Mouse (Mus musculus): ENCODE data around the gene Lpgat1. TPM values are rescaled to one million over a fixed set of nuclear protein-coding genes. Genes with fewer than 3 reads are reported as not detected.

The Lpgat1 gene
- total RNA-seq, 2 experiments from 2014 or later = 141 to 153 TPM

DNA sequence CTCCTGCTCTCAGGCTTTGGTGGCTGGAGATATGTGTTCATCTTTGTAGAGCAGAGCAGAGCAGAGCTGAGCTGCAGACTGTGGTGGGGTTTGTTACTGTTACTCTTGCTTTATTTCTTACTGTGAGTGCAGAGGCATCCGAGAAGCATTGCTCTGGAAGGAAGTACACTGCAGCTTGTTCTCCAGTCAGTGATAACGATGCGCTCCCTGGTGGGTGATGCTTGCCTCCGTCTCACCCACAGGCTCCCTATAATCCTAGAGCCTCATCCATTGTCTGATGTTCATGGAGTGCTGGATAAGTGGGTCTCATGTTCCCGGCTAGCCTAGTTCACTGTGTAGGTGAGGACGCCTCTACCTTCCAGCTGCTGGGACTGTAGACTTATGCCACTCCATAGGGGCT is 6.0 kb downstream of the Lpgat1 start:
- intact Hi-C loops (cut with DNase I) = loop anchor here (5.0 kb wide), 1 partner anchor 136 kb away; no protein-coding TSS in a partner anchor
- peak; percentile 42 to 49 for DNase-seq (ENCODE audit: low spot score in 2 of 2)

DNA sequence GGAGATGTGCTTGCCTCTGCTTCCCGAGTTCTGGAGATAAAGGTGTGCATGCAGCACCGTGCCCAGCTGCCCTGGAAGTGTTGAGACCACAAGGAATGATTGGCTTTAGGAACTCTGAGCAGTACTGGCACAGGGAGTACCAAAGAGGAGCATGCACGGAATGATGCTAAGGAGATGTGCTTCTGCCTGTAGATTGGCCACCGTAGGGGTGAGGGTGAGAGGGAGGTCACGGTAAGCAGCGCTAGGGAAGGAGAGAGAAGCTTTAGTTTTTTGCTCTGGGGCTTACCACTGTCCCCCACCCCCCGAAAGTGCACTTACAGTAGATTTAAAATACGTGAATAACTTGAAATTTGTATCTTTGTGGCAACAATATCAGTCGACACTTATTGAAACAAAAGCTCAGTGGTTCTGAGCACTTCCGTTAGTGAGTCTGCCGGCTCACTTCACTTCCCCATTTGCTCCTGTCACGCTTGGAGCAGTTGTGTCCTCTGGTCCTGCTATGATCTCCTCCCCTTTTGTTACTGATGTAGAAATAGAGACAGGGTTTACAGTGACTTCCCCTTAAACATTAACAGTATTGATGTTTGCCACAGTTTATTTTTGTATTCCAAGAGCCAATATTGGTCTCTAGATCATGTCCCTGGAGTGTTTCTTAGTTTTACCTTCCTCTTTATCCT is 6.9 kb downstream of the Lpgat1 start:
- DNase-seq (ENCODE audit: low spot score in 2 of 2) = no peak
- intact Hi-C loops (cut with DNase I) = loop anchor here (5.0 kb wide), 1 partner anchor 137 kb away; no protein-coding TSS in a partner anchor

GRCm38 (mm10) chr1:191732623-191733022 is 15.0 kb downstream of the Lpgat1 start:
- intact Hi-C loops (cut with DNase I) = no loop called here
- DNase-seq (ENCODE audit: low spot score in 2 of 2) = no peak

DNA sequence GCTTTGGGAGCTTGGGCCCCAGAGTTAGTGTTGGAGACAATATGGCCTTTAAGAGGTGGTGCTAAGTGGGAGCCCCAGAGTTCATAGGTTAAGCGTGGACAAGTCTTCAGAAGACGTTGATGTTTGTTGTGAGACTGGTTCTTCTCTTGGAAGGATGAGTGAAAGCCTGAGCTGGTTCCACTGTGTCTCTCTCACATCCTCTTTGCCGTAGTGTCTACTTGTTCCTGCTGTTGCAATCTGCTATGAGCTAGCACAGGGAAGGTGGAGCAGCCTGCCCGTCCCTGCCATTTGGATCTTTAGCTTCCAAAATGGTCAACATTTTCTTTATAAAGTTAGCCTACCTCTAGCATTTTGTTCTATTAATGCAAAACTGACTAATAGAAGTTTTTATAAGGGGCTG is 16.2 kb downstream of the Lpgat1 start:
- DNase-seq (ENCODE audit: low spot score in 2 of 2) = no peak
- intact Hi-C loops (cut with DNase I) = no loop called here

GRCm38 (mm10) chr1:191736425-191736824 is 18.8 kb downstream of the Lpgat1 start:
- intact Hi-C loops (cut with DNase I) = no loop called here
- DNase-seq (ENCODE audit: low spot score in 2 of 2) = no peak

DNA sequence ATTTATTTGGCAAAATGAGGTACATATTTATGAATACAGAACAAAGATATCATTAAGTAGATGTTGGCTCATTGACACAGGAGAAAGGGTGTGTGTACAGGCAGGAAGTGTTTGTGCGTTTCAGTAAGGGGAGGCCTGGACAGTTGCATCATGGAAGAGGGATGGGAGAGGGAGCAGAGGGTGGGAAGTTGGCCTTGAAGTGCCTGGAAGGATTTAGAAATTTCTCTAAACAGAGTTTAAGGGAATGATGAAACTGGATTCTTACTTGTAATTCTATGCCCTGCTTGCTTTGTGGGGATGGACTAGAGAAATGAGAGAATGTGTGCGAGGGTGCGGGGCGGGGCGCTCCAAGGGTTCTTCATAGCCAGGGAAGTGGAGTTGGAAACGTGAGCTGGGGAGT is 20.2 kb downstream of the Lpgat1 start:
- intact Hi-C loops (cut with DNase I) = no loop called here
- DNase-seq (ENCODE audit: low spot score in 2 of 2) = no peak

GRCm38 (mm10) chr1:191738726-191739125 is 21.1 kb downstream of the Lpgat1 start:
- intact Hi-C loops (cut with DNase I) = no loop called here
- DNase-seq (ENCODE audit: low spot score in 2 of 2) = no peak

- no peak for DNase-seq (ENCODE audit: low spot score in 2 of 2)
- intact Hi-C loops (cut with DNase I) = no loop called here
Observed at GRCm38 (mm10) chr1:191740587-191741361, 23.1 kb downstream of the Lpgat1 start.

GRCm38 (mm10) chr1:191741635-191742034 is 24.0 kb downstream of the Lpgat1 start:
- intact Hi-C loops (cut with DNase I) = no loop called here
- DNase-seq (ENCODE audit: low spot score in 2 of 2) = no peak

GRCm38 (mm10) chr1:191748431-191748830 is 30.8 kb downstream of the Lpgat1 start:
- intact Hi-C loops (cut with DNase I) = no loop called here
- no peak for DNase-seq (ENCODE audit: low spot score in 2 of 2)

DNA sequence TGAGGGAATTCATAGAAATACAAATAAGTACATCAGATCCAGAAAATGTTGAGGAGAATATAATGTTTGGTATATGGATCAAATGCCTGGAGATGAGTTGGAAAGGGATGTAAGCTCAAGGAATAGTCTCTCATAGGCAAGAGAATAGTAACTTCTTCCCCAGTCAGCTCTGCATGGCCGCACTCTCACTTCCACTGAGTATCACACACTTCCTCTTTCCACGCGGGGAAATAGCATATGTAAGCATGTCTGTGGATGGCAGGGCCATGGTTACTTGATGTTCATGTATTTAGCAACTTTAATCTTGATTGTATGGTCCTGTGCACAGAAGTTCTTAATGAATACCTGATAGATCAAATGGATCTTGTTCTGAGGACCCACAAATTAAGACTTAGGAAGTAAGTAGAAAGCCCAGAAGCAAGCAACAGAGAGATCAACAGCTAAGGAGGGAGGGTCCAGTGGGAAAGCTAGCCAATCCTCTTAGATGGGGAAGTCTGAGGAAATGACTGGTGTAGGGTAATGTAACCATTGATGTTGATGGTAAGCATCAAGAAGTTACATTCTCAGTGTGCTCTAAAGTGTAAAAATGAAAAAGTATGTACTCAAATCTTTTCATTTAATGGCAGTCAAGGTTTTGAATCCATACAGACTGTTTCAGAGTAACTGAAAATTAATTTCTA is 39.0 kb downstream of the Lpgat1 start:
- intact Hi-C loops (cut with DNase I) = no loop called here
- DNase-seq (ENCODE audit: low spot score in 2 of 2) = no peak

GRCm38 (mm10) chr1:191774106-191774505 is 56.5 kb downstream of the Lpgat1 start:
- no peak for DNase-seq (ENCODE audit: low spot score in 2 of 2)
- intact Hi-C loops (cut with DNase I) = no loop called here

GRCm38 (mm10) chr1:191775116-191775515 is 57.5 kb downstream of the Lpgat1 start:
- intact Hi-C loops (cut with DNase I) = no loop called here
- DNase-seq (ENCODE audit: low spot score in 2 of 2) = no peak

DNA sequence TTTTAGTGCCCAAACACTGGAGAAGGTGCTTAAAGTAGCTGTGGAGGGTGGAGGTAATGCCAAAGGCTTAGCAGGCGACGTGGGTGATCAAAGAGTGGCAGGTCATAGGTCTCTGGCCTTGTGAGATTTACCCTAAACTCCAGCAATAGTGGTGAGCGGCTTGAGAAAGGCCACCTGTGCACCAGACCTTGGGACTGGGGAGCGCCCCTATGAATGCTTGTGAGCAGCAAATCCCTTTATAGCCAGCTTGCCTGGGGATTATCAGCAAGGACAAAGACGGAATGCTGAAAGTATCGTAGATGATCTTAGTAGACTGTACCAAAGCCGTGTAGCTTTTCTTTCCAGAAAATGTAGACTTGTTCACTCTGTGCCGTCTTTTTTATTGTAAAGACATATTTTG is 59.9 kb downstream of the Lpgat1 start:
- intact Hi-C loops (cut with DNase I) = no loop called here
- DNase-seq (ENCODE audit: low spot score in 2 of 2) = no peak

GRCm38 (mm10) chr1:191780470-191780869 is 62.8 kb downstream of the Lpgat1 start:
- DNase-seq (ENCODE audit: low spot score in 2 of 2) = no peak
- intact Hi-C loops (cut with DNase I) = no loop called here

- intact Hi-C loops (cut with DNase I) = no loop called here
- no peak for DNase-seq (ENCODE audit: low spot score in 2 of 2)
Observed at GRCm38 (mm10) chr1:191785108-191785507, 67.5 kb downstream of the Lpgat1 start.

- no peak for DNase-seq (ENCODE audit: low spot score in 2 of 2)
- intact Hi-C loops (cut with DNase I) = no loop called here
Observed at GRCm38 (mm10) chr1:191786255-191786654, 68.6 kb downstream of the Lpgat1 start.

GRCm38 (mm10) chr1:191787379-191787778 is 69.7 kb downstream of the Lpgat1 start:
- intact Hi-C loops (cut with DNase I) = no loop called here
- no peak for DNase-seq (ENCODE audit: low spot score in 2 of 2)

- DNase-seq (ENCODE audit: low spot score in 2 of 2) = no peak
- intact Hi-C loops (cut with DNase I) = no loop called here
Observed at GRCm38 (mm10) chr1:191792991-191793390, 75.4 kb downstream of the Lpgat1 start.

DNA sequence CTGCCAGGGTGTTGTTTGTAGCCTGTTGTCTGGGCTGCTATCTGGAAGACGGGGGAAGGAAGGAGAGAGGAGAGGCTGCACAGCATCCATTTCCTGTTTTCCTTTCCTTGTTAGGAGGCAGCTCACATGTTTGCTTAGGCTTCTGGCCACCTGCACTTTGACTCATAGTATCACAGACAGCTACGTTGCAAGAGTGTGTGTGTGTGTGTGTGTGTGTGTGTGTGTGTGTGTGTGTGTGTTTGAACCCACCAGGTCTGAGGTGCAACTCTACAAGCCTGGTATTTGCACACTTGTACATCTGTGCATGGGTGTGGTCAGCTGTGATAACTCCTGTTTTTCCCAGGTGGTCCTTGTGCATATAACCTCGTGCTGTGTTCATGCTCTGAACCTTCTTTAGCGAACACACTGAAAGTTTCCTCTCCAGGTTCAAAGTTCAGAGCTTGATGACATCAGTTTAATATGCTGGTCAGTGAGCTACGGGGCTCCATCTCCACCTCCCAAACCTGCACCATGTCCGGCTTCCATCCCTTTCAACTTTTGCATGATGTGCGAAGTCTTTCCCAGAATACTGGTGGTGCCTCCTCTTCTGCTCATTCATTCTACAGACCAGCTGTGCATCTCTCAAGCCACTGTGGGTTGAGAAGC is 76.4 kb downstream of the Lpgat1 start:
- intact Hi-C loops (cut with DNase I) = no loop called here
- DNase-seq (ENCODE audit: low spot score in 2 of 2) = no peak
